Mouse (Mus musculus): Measurements from ENCODE around the gene Wdr77.
"Not testable (repeated sequence)": the region's sequence is repeated elsewhere in the genome, so short reads cannot be mapped to it uniquely, and the experiment has no call there.

Gene Wdr77

DNA sequence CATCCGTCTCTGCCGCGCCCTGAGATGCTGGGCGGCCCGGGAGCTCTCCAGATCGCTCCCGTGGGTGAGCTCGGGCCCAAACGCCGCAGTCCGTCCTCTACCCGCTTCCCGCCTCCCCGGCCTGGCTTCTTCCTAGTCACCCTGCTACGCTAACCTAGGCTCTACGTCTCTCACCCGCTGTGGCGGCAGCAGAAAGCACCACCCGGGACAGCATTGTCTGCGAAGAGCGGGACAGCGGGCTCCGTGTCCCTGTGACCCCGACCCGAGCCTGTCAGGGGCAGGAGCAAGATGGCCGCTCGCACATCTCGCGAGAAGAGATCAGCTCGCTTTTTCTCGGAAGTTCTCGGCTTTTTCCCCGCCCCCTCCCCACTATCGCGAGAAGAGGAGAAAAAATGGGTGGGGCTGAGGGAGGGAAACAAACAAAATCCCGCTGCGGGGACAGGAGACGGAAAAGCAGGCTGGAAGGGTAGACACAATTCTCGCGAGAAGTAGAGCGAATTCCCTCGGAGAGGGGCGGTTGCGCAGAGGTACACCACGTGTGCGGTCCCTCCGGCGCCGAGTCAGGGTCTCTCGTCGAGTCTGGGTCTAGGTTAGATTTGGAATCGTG is at the start of gene Wdr77:
TSS of gene Wdr77 (plus strand) at position 396 of the 607 bp plus-strand sequence.
- DNase-seq (ENCODE audit: low read depth in 1 of 2, low spot score in 2 of 2): peak; percentile 91 to 94

GRCm38 (mm10) chr3:105910519-105911190 is 48.5 kb upstream of the Wdr77 start:
- peak in 1 of 2 experiments; percentile 52 for DNase-seq (ENCODE audit: low read depth in 1 of 2, low spot score in 2 of 2)

DNA sequence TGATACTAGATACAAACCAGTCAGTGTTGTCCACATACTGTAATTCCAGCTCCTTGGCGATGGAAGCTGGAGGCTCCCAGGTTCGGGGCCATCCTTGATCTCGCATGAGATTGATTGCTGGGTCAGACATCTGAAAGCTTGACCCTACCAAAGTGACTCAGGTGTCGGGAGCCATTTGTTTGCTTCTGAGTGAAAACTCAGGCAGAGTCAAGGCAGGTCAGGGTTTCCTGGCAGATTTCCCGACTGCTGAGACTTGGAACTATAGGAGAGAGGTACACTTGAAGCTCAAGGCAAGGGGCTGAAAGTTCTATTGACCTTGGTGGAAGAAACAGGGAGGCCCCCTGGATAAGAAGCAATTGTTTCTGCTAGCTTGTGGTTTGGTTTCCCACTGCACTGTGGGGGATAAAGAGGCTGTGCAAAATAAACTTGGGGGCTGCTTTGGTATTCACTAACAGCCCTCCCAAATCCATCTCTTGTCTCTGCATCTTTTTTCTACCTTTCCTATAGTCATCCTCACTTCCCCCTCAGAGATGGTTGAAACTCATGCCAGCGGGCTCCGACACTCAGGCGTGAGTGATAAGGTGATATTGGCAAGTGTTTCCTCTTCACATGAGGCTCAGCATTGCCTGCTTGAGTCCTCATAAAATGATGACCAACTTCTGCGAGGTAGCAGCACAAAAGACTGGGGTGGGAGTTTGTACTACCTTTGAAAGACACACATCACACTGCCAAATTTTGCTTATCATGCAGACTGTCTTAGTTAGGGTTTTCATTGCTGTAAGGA is 46.9 kb upstream of the Wdr77 start:
- no peak for DNase-seq (ENCODE audit: low read depth in 1 of 2, low spot score in 2 of 2)

DNA sequence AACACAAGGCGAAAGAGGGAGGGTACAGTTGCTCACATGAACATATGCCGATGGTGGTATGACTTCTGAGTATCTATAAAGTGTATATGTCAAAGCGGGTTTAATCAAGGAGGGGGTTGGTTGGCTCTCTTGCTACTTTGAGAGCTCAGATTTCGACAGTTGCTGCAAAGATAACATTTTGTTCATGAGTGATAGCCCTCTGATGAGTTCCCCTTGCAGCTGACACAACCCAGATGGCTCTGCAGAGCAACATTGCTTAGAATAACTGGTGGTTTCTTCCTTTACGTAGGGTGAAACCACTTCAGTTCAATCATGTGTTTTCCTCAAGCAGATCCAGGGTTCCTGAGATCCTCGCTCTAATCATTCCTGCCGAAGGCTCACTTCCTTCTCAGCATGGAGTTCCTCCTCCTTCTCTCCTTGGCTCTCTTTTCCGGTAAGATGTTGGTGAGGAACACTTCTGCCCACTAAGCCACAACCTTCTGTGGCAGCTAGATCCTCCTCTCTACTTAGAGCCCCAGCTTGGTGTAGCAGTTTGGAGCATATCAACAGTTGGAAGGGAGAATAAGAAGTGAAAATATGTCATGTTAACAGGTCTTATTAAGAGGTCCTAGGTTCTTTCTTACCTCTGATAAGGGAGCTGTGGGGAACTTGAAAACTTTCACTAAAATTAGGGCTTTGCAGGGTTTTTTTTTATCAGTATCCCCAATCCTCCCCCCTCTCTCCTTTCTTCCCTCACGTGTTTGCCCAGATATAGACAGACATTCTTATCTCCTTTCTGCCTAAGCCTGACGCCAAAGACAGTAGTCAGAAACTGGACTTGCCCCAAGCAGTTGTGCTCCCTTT is 45.1 kb upstream of the Wdr77 start:
- DNase-seq (ENCODE audit: low read depth in 1 of 2, low spot score in 2 of 2): no peak

DNA sequence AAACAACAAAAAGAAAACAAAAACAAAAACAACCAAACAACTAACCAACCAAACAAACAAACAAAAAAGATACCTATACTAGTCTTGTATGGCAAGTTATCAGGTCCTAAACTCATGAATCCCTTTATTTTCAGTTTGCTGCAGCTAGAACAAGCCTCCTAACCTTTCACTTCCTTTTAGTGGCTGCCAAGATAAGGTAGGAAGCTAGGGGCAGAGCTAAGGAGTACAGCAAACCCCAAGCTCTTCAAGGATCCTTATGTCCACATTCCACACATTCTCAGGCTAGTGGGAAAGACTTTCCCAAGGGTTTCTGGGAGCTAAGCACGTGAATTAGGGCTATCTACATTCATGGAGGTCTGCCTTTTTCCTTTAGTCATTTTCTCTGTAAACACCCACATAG is 43.9 kb upstream of the Wdr77 start:
- DNase-seq (ENCODE audit: low read depth in 1 of 2, low spot score in 2 of 2): no peak

DNA sequence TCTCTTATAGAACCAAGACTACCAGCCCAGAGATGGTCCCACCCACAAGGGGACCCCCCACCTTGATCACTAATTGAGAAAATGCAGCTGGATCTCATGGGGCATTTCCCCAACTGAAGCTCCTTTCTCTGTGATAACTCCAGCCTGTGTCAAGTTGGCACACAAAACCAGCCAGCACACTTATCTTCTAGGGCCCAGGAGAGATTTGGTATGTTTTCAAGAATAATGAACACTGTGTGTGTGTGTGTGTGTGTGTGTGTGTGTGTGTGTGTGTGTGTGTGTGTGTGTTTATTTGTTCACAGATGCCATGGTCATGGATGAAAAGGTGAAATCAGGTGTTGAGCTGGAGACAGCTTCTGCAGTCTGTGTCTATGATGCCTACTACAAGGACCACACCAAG is 42.7 kb upstream of the Wdr77 start:
- not testable (repeated sequence) for DNase-seq (ENCODE audit: low read depth in 1 of 2, low spot score in 2 of 2)

DNA sequence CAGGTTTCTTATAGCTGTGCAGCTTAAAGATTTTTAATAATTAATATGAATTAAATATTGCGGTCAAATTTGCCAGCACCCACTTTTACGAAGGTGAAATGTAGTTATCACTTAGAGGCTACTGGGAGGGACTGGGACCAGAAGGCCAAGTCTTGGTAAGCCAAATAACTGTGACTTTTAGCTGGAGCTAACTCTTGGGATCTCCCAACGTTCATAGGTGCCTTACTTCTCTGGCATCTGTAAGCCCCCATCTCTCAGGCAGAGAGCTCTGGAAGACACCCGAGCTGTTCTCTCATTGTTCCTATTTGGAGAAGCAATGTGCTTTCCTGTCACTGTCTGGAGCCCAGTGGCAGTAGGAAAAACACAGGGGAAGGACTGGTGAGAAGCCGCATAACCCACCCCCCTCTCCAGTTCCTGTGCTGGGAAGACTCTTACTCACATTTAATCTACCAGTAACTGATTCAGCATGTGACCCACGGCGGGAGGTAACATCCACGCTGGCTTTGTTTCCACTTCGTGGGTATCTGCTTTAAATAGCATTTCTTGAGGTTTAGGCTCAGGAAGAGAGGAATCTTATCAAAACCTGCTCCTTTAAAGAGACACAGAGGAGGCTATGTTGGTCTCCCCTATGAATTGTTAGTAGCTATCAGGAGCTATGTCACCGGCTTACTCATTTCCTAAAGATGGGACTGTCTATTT is 41.4 kb upstream of the Wdr77 start:
- DNase-seq (ENCODE audit: low read depth in 1 of 2, low spot score in 2 of 2): no peak

- no peak for DNase-seq (ENCODE audit: low read depth in 1 of 2, low spot score in 2 of 2)
Observed at GRCm38 (mm10) chr3:105918355-105918745, 40.8 kb upstream of the Wdr77 start.

- not testable (repeated sequence) for DNase-seq (ENCODE audit: low read depth in 1 of 2, low spot score in 2 of 2)
Observed at GRCm38 (mm10) chr3:105920743-105921142, 38.4 kb upstream of the Wdr77 start.

DNA sequence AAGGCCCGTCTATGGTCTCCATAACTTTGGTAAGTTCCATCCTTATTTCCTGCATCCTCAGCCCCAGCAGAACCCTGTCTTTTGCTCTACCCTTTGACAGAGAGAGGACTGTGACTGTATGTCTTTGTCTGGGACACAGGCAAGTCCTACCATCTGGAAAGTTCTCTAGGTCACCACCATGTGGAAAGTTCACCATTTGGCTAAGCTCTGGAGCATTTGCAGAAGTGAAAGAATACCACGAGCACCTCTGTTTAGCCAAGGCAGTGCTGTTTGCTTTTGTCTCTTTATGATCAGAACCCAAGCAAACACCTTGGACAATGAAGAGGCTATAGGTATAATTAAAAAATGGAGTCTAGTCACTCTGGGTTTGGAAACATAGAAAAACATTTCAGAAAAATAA is 37.2 kb upstream of the Wdr77 start:
- no peak for DNase-seq (ENCODE audit: low read depth in 1 of 2, low spot score in 2 of 2)

GRCm38 (mm10) chr3:105924616-105925015 is 34.6 kb upstream of the Wdr77 start:
- no peak for DNase-seq (ENCODE audit: low read depth in 1 of 2, low spot score in 2 of 2)

DNA sequence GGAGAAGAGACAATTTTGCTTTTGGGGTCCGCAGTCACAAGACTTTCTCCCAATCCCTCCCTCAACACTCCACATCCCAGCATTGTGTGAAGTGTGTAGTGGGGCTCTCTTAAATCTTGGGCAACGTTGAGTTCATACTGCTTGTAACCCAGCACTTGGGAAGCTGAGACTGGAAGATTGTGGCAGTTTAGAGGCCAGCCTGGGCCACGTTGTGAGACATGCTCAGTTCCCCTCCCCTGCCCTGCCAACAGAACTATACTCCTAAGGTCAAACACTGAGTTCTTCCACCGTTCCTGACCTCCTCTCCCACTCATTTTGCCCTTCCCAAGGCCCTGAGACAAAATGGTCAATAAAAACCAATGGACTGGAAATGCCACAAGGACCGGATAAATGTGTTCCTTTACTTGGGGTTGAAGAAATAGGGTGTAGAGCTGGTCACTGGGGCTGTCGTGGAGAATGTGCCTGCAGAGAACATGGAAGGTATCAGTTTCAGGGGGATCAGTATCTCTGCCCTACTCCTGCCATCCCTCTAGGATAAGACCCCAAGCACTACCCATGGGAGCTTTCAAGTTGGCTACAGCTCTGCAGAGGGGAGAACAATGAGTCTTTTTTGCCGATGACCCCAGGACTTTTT is 31.5 kb upstream of the Wdr77 start:
- no peak for DNase-seq (ENCODE audit: low read depth in 1 of 2, low spot score in 2 of 2)

- DNase-seq (ENCODE audit: low read depth in 1 of 2, low spot score in 2 of 2): no peak
Observed at GRCm38 (mm10) chr3:105928195-105928569, 31.0 kb upstream of the Wdr77 start.

- DNase-seq (ENCODE audit: low read depth in 1 of 2, low spot score in 2 of 2): no peak
Observed at GRCm38 (mm10) chr3:105928781-105929180, 30.4 kb upstream of the Wdr77 start.

- no peak for DNase-seq (ENCODE audit: low read depth in 1 of 2, low spot score in 2 of 2)
Observed at GRCm38 (mm10) chr3:105929821-105930220, 29.3 kb upstream of the Wdr77 start.

- DNase-seq (ENCODE audit: low read depth in 1 of 2, low spot score in 2 of 2): no peak
Observed at GRCm38 (mm10) chr3:105931095-105931494, 28.1 kb upstream of the Wdr77 start.

GRCm38 (mm10) chr3:105932240-105933071 is 26.7 kb upstream of the Wdr77 start, which contains the start of gene I830077J02Rik:
TSS of gene I830077J02Rik (minus strand) at chr3:105932664.
- DNase-seq (ENCODE audit: low read depth in 1 of 2, low spot score in 2 of 2): peak; percentile 18 to 26

GRCm38 (mm10) chr3:105933926-105934325 is 25.2 kb upstream of the Wdr77 start:
- no peak for DNase-seq (ENCODE audit: low read depth in 1 of 2, low spot score in 2 of 2)

- no peak for DNase-seq (ENCODE audit: low read depth in 1 of 2, low spot score in 2 of 2)
Observed at GRCm38 (mm10) chr3:105935033-105935432, 24.1 kb upstream of the Wdr77 start.

Measured in monocyte, adult 2 months (primary cell).